Mouse (Mus musculus): Measurements from ENCODE around the gene Rabggtb. TPM values are rescaled to one million over a fixed set of nuclear protein-coding genes. Genes with fewer than 3 reads are reported as not detected.

Gene Rabggtb
- polyA plus RNA-seq, 1 experiment from 2014 or later: 52.3 TPM

- no peak for ATAC-seq (ENCODE audit: low FRiP score, low TSS enrichment)
- no peaks in the 10 kb centered on the region for H3K9me3 ChIP-seq (ENCODE audit: control insufficient read depth, low read length)
- H3K27me3 ChIP-seq (ENCODE audit: control insufficient read depth, insufficient read depth, low read length): no peaks in the 10 kb centered on the region
- DNase-seq: no peak
- H3K4me3 ChIP-seq (replicated peaks; ENCODE audit: low read depth, low read length): no peak overlapping the region
- no peaks in the 10 kb centered on the region for H3K4me1 ChIP-seq (ENCODE audit: control insufficient read depth, insufficient read depth, low read length)
- H3K4me2 ChIP-seq (ENCODE audit: low read length): no peak overlapping the region
- H3K36me3 ChIP-seq (ENCODE audit: control insufficient read depth, insufficient read depth, low read length): peaks cover 62% of the 10 kb centered on the region
- 92% methylated on average over 5 of the region's 5 CpGs for WGBS
- no peak overlapping the region for H3K27ac ChIP-seq (replicated peaks; ENCODE audit: low read depth, low read length)
- H3K9ac ChIP-seq (replicated peaks; ENCODE audit: low read length): no peak overlapping the region
Measured at GRCm38 (mm10) chr3:153932461-153932860, 19.7 kb upstream of the Rabggtb start.

- Histone ChIP-seq H3K4me3 (replicated peaks; ENCODE audit: low read depth, low read length) (no peak overlapping the region), H3K27ac (replicated peaks; ENCODE audit: low read depth, low read length) (no peak overlapping the region), H3K27me3 (ENCODE audit: control insufficient read depth, insufficient read depth, low read length) (no peaks in the 10 kb centered on the region), H3K9me3 (ENCODE audit: control insufficient read depth, low read length) (no peaks in the 10 kb centered on the region), H3K9ac (replicated peaks; ENCODE audit: low read length) (no peak overlapping the region), H3K4me2 (ENCODE audit: low read length) (no peak overlapping the region), H3K4me1 (ENCODE audit: control insufficient read depth, insufficient read depth, low read length) (no peaks in the 10 kb centered on the region), H3K36me3 (ENCODE audit: control insufficient read depth, insufficient read depth, low read length) (peaks cover 51% of the 10 kb centered on the region)
- no peak for ATAC-seq (ENCODE audit: low FRiP score, low TSS enrichment)
- DNase-seq: no peak
- WGBS: 98% methylated on average over 11 of the region's 11 CpGs
Measured at GRCm38 (mm10) chr3:153929526-153929925, 16.7 kb upstream of the Rabggtb start.

GRCm38 (mm10) chr3:153926333-153926732 lies 13.5 kb upstream of the Rabggtb start:
- no peaks in the 10 kb centered on the region for H3K4me1 ChIP-seq (ENCODE audit: control insufficient read depth, insufficient read depth, low read length)
- no peak overlapping the region for H3K4me2 ChIP-seq (ENCODE audit: low read length)
- peaks cover 33% of the 10 kb centered on the region for H3K36me3 ChIP-seq (ENCODE audit: control insufficient read depth, insufficient read depth, low read length)
- WGBS: 92% methylated on average over 7 of the region's 7 CpGs
- no peaks in the 10 kb centered on the region for H3K9me3 ChIP-seq (ENCODE audit: control insufficient read depth, low read length)
- H3K27ac ChIP-seq (replicated peaks; ENCODE audit: low read depth, low read length): no peak overlapping the region
- H3K27me3 ChIP-seq (ENCODE audit: control insufficient read depth, insufficient read depth, low read length): no peaks in the 10 kb centered on the region
- no peak overlapping the region for H3K9ac ChIP-seq (replicated peaks; ENCODE audit: low read length)
- ATAC-seq (ENCODE audit: low FRiP score, low TSS enrichment): no peak
- H3K4me3 ChIP-seq (replicated peaks; ENCODE audit: low read depth, low read length): no peak overlapping the region
- no peak for DNase-seq

GRCm38 (mm10) chr3:153921147-153921910 lies 8.5 kb upstream of the Rabggtb start:
- H3K4me2 ChIP-seq (ENCODE audit: low read length): no peak overlapping the region
- ATAC-seq (ENCODE audit: low FRiP score, low TSS enrichment): no peak
- no peaks in the 10 kb centered on the region for H3K27me3 ChIP-seq (ENCODE audit: control insufficient read depth, insufficient read depth, low read length)
- H3K9me3 ChIP-seq (ENCODE audit: control insufficient read depth, low read length): no peaks in the 10 kb centered on the region
- no peaks in the 10 kb centered on the region for H3K4me1 ChIP-seq (ENCODE audit: control insufficient read depth, insufficient read depth, low read length)
- no peak overlapping the region for H3K27ac ChIP-seq (replicated peaks; ENCODE audit: low read depth, low read length)
- DNase-seq: no peak
- H3K4me3 ChIP-seq (replicated peaks; ENCODE audit: low read depth, low read length): no peak overlapping the region
- H3K9ac ChIP-seq (replicated peaks; ENCODE audit: low read length): no peak overlapping the region
- H3K36me3 ChIP-seq (ENCODE audit: control insufficient read depth, insufficient read depth, low read length): peaks cover 20% of the 10 kb centered on the region
- WGBS: 96% methylated on average over 10 of the region's 10 CpGs

GRCm38 (mm10) chr3:153917200-153917599 lies 4.4 kb upstream of the Rabggtb start:
- H3K4me2 ChIP-seq (ENCODE audit: low read length): no peak overlapping the region
- no peak overlapping the region for H3K9ac ChIP-seq (replicated peaks; ENCODE audit: low read length)
- ATAC-seq (ENCODE audit: low FRiP score, low TSS enrichment) (no peak), DNase-seq (peak; percentile 31)
- 0 out of 2 replicates have a peak, but pooled peaks cover 8% of the 10 kb centered on the region for H3K36me3 ChIP-seq (ENCODE audit: control insufficient read depth, insufficient read depth, low read length)
- H3K9me3 ChIP-seq (ENCODE audit: control insufficient read depth, low read length): no peaks in the 10 kb centered on the region
- H3K4me3 ChIP-seq (replicated peaks; ENCODE audit: low read depth, low read length): no peak overlapping the region
- H3K27ac ChIP-seq (replicated peaks; ENCODE audit: low read depth, low read length): no peak overlapping the region
- 6% methylated on average over 1 of the region's 1 CpGs for WGBS
- H3K4me1 ChIP-seq (ENCODE audit: control insufficient read depth, insufficient read depth, low read length): peaks cover 7% of the 10 kb centered on the region; the same call in 1 of the 2 replicates
- no peaks in the 10 kb centered on the region for H3K27me3 ChIP-seq (ENCODE audit: control insufficient read depth, insufficient read depth, low read length)

GRCm38 (mm10) chr3:153913510-153914243 lies 868 bp upstream of the Rabggtb start:
- no peaks in the 10 kb centered on the region for H3K9me3 ChIP-seq (ENCODE audit: control insufficient read depth, low read length)
- H3K9ac ChIP-seq (replicated peaks; ENCODE audit: low read length): peak overlapping the region; percentile 94
- DNase-seq (peak; percentile 30), ATAC-seq (ENCODE audit: low FRiP score, low TSS enrichment) (no peak)
- peak overlapping the region; percentile 93 for H3K27ac ChIP-seq (replicated peaks; ENCODE audit: low read depth, low read length)
- no peaks in the 10 kb centered on the region for H3K27me3 ChIP-seq (ENCODE audit: control insufficient read depth, insufficient read depth, low read length)
- peaks cover 25% of the 10 kb centered on the region for H3K36me3 ChIP-seq (ENCODE audit: control insufficient read depth, insufficient read depth, low read length)
- 64% methylated on average over 6 of the region's 6 CpGs for WGBS
- H3K4me3 ChIP-seq (replicated peaks; ENCODE audit: low read depth, low read length): peak overlapping the region; percentile 86
- H3K4me1 ChIP-seq (ENCODE audit: control insufficient read depth, insufficient read depth, low read length): peaks cover 34% of the 10 kb centered on the region
- peak overlapping the region; percentile 93 for H3K4me2 ChIP-seq (ENCODE audit: low read length)

- no peaks in the 10 kb centered on the region for H3K27me3 ChIP-seq (ENCODE audit: control insufficient read depth, insufficient read depth, low read length)
- H3K36me3 ChIP-seq (ENCODE audit: control insufficient read depth, insufficient read depth, low read length): peaks cover 42% of the 10 kb centered on the region
- peak overlapping the region; percentile 94 for H3K9ac ChIP-seq (replicated peaks; ENCODE audit: low read length)
- no peaks in the 10 kb centered on the region for H3K9me3 ChIP-seq (ENCODE audit: control insufficient read depth, low read length)
- 4% methylated on average over 12 of the region's 12 CpGs for WGBS
- ATAC-seq (ENCODE audit: low FRiP score, low TSS enrichment) (no peak), DNase-seq (no peak)
- peak overlapping the region; percentile 86 for H3K4me3 ChIP-seq (replicated peaks; ENCODE audit: low read depth, low read length)
- H3K27ac ChIP-seq (replicated peaks; ENCODE audit: low read depth, low read length): peak overlapping the region; percentile 93; the same call in 1 of the 2 replicates
- peaks cover 34% of the 10 kb centered on the region for H3K4me1 ChIP-seq (ENCODE audit: control insufficient read depth, insufficient read depth, low read length)
- peak overlapping the region; percentile 93 for H3K4me2 ChIP-seq (ENCODE audit: low read length)
Measured at GRCm38 (mm10) chr3:153911882-153912440, 848 bp downstream of the Rabggtb start.

- ATAC-seq (ENCODE audit: low FRiP score, low TSS enrichment) (no peak), DNase-seq (no peak)
- Histone ChIP-seq H3K9ac (replicated peaks; ENCODE audit: low read length) (peak overlapping the region; percentile 94), H3K27ac (replicated peaks; ENCODE audit: low read depth, low read length) (no peak overlapping the region), H3K9me3 (ENCODE audit: control insufficient read depth, low read length) (no peaks in the 10 kb centered on the region), H3K4me1 (ENCODE audit: control insufficient read depth, insufficient read depth, low read length) (peaks cover 34% of the 10 kb centered on the region), H3K4me3 (replicated peaks; ENCODE audit: low read depth, low read length) (peak overlapping the region; percentile 86), H3K27me3 (ENCODE audit: control insufficient read depth, insufficient read depth, low read length) (no peaks in the 10 kb centered on the region), H3K4me2 (ENCODE audit: low read length) (peak overlapping the region; percentile 93), H3K36me3 (ENCODE audit: control insufficient read depth, insufficient read depth, low read length) (peaks cover 48% of the 10 kb centered on the region)
- 52% methylated on average over 8 of the region's 8 CpGs for WGBS
Measured at GRCm38 (mm10) chr3:153911197-153911881, 1.5 kb downstream of the Rabggtb start.

Measured in midbrain, embryonic 14.5 days (tissue).